Mouse (Mus musculus): ENCODE measurements at regions not wholly inside any gene's neighbourhood (a gene's known extent, or its start where the extent isn't known, plus 50 kb on each side); places are given as distances from the start of the nearest gene placed in this dataset.

DNA sequence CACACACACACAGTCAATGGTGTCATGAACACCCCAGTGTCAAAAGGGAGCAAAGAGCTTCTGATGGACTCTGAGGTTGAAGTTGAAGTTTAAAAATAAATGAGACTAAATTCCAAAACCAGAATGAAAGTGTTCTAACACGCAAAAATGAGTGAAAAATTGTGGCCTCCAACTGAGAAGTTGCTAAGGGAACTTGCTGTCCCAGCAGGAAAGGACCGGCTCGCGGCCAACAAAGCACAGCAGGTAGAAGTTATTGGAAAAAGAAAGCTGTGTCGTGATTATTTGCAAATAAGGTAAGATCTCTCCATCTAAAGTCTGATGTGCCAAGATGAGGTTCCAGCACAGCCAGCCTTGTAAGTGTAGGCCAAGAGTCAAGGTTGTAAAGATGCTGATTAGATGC is 169.7 kb downstream of the Nrp2 start:
- DNase-seq (ENCODE audit: low read depth, low spot score), result no peak

DNA sequence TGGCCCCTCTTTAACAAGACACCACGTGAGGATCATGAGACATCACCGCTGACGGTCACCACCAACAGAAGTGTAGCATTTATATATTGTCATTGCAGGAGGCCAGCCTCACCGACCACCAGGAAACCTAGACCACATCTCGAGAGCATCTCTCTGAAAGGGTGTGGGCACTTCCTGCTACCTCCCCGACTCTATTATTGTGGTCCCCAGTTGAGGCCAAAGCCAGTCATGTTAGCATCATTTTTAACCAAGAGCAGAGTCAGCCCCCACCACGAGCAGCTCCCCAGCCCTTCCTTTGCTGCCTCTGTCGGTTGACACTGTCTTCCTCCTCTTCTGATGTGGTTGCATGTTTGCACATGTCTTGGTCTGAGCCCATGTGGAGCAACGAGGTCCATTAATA is 172.5 kb downstream of the Nrp2 start:
- DNase-seq (ENCODE audit: low read depth, low spot score), result peak; percentile 55

DNA sequence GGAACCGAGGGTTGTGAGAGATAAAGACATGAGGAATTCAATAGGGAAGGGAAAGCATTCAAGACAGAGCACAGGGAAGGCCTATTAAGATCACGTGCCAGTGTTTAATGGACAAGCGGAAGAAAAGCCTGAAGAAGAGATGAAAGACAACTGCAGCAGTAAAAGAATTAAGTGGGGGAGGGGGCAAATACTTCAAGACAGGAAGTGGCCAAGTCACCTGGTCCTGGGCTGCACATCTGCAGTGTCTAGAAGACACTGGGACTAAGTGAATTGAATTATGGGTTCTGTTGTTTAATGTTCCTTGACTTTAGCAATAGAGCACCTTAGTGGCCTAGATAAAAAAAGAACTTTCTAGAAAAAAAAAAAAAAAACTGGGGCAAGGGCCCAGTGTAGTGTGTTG is 173.6 kb downstream of the Nrp2 start:
- DNase-seq (ENCODE audit: low read depth, low spot score), result peak; percentile 65

DNA sequence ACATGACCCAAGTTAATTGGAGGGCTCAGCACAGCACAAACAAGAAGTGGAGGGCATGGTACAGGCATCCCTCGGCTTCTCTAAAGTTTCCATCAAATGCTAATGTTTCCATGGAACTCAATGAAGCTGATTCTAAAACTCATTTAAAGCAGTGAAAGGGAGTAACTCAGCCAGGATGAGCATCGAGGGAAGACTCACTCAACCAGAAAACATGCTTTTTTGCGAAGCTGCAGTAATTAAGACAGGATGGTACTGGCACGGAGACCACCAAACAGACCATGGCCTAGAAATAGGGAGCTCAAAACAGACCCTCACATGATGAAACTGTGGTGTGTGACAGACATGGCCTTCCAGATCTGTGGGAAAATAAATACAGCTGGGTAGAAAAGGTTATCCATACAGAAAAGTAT is 177.8 kb downstream of the Nrp2 start:
- no peak for DNase-seq (ENCODE audit: low read depth, low spot score)

DNA sequence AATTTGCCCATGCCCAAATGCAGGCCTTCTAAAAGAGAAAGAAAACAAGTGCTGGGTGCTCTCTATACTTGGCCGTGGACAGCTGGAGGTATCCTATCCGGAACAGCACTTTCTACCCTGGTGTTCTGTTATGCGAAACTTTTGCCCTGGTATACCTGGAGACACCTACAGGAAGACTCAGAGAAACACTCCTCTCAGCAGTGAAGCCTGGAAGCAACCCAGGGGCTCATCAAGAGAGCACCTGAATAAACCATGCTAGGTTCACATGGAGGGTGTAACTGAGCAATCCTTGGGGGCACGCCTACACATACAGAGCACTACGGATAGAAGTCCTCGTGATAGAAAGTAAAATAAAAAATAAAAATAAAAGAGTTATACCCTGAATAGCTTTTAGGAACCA is 178.4 kb downstream of the Nrp2 start:
- no peak for DNase-seq (ENCODE audit: low read depth, low spot score)

DNA sequence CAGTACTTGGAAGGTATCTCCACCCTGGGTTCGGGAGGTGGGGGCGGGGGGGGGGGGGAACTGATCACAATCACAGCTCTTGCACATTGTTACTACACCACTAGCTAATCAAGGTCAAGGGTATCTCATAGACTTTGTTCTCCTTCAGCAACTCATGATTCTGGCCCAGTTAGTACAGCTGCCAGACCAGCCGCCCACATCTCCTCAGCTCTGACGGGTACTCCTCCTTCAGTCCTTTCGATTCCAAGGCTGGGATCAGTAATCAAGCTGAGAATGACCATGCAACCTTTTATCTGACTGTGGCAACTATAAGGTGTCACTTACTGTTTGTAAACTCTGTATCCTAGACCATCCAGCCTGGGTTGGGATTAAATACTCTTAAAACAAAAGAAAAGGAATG is 178.9 kb downstream of the Nrp2 start:
- DNase-seq (ENCODE audit: low read depth, low spot score), result no peak

DNA sequence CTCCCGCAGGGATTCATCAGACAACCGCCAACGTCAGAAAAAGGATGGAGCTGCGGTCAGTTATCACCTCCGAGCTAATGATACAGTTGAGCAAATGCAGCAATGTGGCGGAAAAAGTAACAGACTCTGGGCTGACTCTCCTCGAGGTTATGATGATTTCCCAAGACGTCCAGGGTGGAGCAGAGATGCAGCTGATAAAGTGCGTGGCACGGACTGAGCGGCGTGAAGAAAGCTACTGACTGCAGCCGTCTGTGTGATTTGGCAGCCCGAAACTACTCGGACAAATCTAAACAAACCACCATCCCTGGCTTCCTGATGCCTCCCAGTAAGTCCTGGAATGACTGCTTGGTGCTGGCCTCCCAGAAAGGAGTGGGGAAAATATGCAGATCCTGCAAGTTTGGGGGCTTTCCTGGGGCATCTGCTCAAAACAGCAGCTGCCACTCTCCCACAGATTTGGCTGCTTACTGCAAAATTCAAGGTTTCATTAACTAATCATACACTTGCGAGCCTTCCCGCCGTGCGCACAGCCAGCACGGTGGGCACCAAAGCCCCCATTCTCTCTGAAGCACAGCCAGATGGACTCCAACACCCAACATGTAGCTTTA is 181.9 kb downstream of the Nrp2 start:
- no peak for DNase-seq (ENCODE audit: low read depth, low spot score)

DNA sequence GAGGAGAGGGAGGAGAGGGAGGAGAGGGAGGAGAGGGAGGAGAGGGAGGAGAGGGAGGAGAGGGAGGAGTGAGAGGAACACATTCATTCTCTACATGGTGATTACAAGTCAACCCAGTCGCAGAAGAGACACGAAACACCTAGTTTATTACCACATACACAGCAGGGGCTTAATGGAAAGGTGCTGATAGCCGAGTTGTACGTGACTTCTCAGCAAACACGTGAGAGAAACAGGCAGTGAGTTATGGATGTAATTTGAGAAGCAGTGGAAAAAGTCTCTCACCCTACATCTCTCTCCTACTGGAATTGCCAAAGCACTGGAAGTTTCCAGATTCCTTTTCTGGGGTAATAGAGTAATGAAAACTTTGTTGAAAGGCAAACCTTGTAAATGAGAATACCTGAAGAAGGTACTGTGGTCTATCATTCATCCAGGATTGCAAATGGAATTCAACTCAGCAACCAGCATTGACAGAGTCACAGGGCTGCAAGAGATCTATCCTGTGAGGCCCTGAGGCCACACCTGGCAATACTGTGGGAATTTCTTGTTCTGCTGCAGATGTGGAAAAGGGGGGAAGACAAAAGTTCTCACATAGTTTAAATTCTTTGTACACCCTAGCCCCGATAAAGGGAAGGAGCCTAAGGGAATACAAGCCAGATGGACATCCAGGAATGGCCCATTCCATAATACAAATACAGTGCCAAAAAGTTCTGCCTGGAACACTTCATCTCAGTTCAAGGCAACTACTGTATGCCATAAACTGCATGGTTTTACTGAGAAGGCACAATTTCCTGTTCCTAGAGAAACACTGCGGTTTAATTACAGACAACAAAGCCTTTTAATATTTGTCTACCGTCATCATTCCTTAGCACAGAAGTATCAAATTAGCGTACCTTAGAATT is 184.7 kb downstream of the Nrp2 start:
- DNase-seq (ENCODE audit: low read depth, low spot score), result no peak

DNA sequence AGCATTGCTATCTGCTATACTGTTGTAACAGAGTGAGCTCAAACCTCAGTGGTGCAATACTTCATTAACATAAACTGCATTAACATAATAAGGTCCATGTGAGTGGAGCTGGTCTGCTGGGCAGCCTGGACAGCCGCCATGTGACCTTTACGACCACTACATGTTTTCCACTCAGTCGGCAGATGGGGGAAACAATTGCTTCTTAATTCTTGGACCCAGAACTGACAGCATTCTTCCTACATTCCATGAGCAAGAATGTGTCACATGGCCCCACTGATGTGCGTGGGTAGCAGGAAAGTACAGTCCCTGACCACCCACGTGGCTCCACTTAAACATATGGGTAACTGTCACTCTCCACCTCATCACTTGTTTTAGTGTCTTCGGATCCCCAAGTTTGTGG is 198.3 kb downstream of the Nrp2 start:
- DNase-seq (ENCODE audit: low read depth, low spot score), result no peak

DNA sequence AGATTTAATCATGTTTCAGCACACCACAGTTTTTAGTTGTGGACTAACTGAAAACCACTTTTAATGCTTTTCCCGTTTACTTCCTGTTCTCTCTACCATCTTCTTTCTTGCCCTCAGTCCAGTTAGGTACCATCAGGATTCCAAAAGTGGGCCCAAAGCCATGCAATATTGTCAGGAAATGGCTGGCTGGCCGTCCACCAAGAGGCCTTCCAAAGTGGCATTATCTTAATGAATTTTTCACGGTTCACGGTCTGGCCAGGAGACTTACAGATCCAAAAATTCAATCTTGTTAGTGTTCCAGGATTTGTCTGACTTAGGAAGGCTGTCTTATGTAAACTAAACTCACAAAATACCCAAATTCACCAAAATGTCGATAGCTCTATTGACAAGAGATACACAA is 198.8 kb downstream of the Nrp2 start:
- DNase-seq (ENCODE audit: low read depth, low spot score), result no peak

DNA sequence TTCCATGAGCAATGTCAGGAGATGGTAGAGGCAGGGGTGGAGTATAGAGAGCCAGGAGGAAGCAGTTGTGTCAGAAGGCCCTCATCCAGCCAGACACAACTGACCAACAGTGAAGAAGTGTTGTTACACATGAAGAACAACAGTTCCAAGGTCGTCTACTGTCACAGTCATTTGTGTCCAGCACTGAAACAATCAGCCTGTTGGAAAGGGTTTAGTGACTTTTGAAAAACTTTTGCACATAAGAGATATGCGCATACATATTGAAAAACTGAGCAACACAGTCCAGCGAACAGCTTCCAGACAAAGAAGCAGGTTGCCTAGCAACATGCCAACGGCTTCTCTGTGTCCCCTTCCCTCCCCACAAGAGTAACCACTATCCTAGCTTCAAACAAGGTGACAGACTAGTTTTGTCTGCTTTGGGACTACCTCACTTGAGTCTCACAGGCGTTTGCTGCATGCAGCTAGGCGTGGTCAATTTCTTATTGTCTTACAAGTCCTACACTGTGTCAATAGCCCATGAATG is 199.9 kb downstream of the Nrp2 start:
- no peak for DNase-seq (ENCODE audit: low read depth, low spot score)

DNA sequence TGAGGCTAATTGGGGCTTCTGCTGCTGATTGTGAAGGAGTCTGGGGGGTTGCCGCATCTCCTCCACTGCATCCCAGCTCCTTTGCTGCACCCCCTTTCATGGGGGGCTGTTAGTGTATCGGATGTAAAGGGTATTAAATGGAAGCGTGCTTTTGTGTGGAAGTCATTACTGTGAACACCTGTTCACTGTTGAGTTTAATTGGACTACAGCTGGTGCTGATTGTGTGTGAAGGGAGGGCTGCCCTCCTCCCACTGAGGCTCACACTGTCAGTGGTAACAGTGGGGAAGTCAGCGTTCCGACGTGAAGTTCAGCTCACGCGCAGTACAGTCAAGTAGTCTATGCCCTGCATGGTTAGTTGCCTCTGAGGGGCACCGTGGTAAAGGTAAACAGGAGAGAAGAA is 202.7 kb downstream of the Nrp2 start:
- DNase-seq (ENCODE audit: low read depth, low spot score), result no peak

DNA sequence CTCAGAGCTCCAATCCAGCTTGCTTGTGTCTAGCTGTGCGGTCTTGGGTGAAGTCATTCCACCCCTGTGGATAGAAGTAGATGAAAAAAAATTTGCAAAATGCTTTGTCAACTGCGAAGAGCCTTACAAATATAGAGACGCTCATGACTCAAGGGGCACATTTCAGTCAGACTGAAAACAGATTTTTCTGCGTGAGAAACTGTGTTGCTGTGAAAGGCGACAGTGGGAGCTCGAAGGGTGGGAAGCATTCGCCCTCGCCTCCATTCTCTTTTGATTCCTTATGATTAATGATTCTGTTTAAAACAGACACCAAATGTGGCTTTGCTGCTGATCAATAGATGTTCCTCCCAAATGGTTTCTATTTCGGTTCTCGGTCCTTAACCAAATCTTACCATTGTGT is 204.2 kb downstream of the Nrp2 start:
- no peak for DNase-seq (ENCODE audit: low read depth, low spot score)

Measured in CD4-positive, CD25-positive, alpha-beta regulatory T cell, adult 2 months (primary cell).